ENCODE assay signal across 15 mouse cellular contexts in the genomic region with DNA sequence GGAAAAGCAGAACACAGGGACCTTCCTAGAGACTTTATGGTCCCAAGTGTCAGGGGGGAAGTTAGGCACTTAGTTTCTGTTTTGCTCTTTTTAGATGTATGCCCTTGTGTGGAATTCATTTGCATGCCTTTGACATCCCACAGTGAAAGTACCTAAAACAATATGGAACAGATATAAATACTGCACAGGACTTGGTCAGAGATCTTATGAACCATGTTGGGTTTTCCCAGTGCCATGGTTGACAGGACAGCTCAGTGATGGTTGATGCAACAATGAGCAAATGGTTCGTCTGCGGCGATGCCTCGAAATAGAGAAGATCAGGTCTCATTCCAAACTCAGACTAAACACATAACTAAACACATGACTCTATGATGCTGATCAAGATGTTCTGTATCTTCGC.
"Had no signal": no experiment of that assay in that cellular context is flagged by ENCODE, and none has a peak within 500 bp of the region (broad histone marks: within the 10 kb centered on the region; RNA-seq: fewer than 3 reads in every experiment).

No protein-coding gene starts in this region.

- DNase-seq: retina, postnatal 1 day; right cerebral cortex, adult 18-20 months; right cerebral cortex, postnatal 14 days; right cerebral cortex, postnatal 4 days; spleen, adult 18-20 months; thymus, adult 18-20 months; thymus, postnatal 14 days; thymus, postnatal 25 days; thymus, postnatal 36 days; thymus, postnatal 4 days had no signal

- H3K27me3 ChIP-seq: neural tube, embryonic 12.5 days; neural tube, embryonic 13.5 days; neural tube, embryonic 15.5 days; stomach, embryonic 15.5 days had no signal

- H3K27ac ChIP-seq: neural tube, embryonic 12.5 days; neural tube, embryonic 13.5 days; neural tube, embryonic 15.5 days; stomach, embryonic 15.5 days; stomach, postnatal 0 days had no signal

- H3K36me3 ChIP-seq: neural tube, embryonic 12.5 days; neural tube, embryonic 13.5 days; neural tube, embryonic 15.5 days; stomach, embryonic 15.5 days had no signal

- H3K4me3 ChIP-seq: neural tube, embryonic 12.5 days; neural tube, embryonic 13.5 days; neural tube, embryonic 15.5 days; stomach, embryonic 15.5 days had no signal

- H3K4me1 ChIP-seq: neural tube, embryonic 12.5 days; neural tube, embryonic 13.5 days; neural tube, embryonic 15.5 days; stomach, embryonic 15.5 days had no signal

- H3K4me2 ChIP-seq: neural tube, embryonic 12.5 days; neural tube, embryonic 13.5 days; neural tube, embryonic 15.5 days; stomach, embryonic 15.5 days had no signal

- H3K9ac ChIP-seq: neural tube, embryonic 12.5 days; neural tube, embryonic 13.5 days; neural tube, embryonic 15.5 days; stomach, embryonic 15.5 days had no signal

- H3K9me3 ChIP-seq: neural tube, embryonic 12.5 days; neural tube, embryonic 13.5 days; stomach, embryonic 15.5 days had no signal
